Mouse (Mus musculus): ENCODE data around the gene Inhbe.

Gene Inhbe

DNA sequence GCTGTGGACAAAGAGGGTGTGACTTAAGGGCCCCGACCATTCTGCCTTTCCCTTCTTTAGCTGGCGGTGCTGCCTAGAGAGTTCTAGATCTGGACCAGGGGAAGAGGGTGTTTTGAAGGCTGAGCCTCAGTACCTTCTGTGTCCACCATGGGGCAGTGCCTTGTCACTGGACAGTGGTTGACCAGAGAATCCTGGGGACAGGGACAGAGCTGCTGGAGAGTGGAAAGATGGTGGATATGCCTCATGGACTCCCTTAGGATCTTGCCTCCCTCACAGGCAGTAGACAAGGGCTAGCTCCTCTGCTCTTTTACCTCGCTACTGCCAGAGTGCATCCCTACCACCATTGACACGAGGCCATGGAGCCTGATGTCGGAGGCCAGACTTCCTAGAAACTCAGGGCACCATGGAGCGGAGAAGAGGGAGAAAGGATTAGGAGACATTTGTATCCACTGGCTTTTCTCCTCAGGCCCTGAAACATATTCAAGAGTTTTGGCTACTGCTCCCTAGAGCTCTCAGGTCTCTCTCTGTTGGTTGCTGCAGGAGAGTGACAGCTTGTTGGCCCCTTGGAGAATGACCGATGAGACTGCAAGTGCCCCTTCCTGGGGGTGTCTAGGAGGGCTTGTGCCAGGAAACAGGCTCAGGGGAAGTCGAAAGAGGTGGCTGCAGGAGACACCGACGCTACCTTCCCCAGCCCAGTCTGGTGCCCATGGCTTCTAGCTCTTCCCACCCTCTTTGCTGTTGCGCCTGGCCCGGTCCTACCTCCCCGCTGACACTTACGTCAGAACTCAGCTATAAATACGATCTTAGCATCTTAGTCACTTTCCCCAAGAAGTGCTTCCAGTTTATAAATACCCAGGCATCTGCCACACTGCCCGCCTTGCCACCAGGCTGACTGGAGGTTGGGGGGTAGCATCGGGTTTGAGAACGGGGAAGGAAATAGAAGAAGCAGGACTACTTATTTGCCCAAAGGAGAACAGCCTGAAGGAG is at the start of gene Inhbe:
Inhbe (minus strand) TSS at position 503 of the 987 bp plus-strand sequence.
- DNase-seq (ENCODE audit: low spot score) = peak; percentile 77

DNA sequence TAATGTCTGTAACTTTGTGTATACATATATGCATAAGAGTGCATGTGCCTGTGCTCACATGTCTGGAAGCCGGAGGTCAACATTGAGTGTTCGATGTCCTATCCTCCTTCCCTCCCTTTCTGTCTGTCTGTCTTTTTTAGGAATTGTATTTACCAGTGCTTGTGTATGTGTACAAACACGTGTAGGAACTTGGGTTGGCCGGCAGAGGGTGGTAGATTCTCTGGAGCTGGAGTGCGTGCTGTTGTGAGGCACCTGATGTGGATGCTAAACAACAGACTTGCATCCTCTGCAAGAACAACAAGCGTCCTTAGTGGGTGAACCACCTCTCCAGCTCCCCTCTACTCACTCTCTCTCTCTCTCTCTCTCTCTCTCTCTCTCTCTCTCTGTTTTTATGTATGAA is 37.6 kb upstream of the Inhbe start:
- no peak for DNase-seq (ENCODE audit: low spot score)

DNA sequence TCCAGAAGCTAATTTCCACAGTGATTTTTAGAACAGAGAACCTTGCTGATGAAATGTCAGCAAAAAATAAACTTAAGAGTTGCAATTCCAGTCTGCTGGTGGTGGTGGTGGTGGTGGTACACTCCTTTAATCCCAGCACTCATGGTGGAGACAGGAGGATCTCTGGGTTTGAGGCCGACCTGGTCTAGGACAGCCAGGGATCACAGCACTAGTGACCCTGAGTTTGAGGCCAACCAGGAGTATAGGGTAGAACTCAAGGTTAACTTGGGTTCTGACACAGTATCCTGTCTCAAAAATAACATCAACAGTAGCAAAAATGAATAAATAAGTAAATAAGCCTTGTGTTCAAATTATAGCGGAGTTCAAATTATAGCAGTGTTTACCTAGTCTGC is 27.5 kb upstream of the Inhbe start:
- DNase-seq (ENCODE audit: low spot score) = no peak

DNA sequence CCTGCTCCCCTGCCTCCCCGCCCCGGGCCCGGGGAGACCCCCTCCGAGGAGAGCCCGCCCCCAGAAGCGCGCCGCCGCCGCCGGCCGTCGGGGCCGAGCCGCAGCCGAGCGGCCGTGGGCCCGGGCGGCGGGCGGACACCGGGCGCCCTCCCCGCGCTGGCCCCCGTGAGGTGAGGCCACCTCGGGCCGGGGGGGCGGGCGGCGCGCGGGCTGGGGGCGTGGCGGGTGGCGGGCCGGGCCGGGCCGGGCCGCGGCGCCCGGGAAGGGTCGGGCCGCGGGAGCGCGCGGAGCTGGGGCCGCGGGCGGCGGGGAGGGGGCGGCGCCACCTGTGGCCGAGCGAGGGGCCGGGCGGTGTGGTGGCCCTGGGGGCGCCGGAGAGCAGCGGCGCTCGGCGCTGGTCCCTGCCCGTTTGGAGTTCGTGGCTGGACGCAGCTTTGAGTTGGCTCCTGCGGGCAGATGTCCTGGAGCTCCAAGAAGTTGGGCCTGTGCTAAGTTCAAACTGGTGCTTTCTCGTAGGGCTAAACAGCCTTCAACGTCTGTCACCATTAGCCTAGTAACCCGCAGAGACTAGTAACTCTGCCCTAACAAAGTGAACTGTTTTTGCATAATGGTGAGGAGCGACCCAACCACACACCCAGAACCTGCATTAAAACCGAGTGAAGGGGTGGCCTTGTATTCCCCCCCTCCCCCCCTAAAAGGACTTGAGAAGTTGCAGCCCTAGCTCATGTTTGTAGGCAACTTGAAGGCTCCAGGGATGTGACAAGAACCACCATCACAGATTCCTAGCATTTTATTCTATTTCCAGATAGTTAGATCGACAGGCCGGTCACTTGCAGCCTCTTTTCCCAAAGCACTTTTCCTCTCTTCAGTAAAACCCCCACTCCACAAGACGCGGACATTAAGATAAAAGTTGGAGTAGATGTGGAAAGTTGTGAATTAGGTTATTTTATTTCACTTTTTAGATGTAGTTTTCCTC is 26.8 kb upstream of the Inhbe start:
- no peak for DNase-seq (ENCODE audit: low spot score)

DNA sequence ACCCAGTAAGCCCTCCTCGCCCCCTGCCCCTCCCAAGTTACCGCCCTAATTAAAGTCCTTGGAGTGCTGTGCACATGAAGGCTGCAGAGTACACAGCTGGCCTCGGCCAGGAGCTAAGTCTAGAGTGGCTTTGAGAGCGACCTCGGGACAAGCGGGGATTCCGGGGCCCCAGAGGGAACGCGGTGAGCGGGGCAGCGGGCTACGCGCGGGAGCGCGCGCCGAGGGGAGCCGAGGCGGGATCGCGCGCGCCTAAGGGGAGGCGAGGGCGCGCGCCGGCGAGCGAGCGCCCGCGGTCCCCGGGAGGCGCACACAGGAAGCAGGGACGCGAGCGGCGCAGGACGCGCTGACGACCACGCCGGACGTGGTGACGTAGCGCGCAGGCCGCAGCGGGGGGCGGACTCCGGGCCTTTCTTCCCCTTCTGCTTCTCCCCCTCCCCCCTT is 26.1 kb upstream of the Inhbe start, which contains the start of gene R3hdm2:
R3hdm2 (plus strand) TSS at position 77 of the 441 bp plus-strand sequence.
- DNase-seq (ENCODE audit: low spot score) = peak; percentile 80

DNA sequence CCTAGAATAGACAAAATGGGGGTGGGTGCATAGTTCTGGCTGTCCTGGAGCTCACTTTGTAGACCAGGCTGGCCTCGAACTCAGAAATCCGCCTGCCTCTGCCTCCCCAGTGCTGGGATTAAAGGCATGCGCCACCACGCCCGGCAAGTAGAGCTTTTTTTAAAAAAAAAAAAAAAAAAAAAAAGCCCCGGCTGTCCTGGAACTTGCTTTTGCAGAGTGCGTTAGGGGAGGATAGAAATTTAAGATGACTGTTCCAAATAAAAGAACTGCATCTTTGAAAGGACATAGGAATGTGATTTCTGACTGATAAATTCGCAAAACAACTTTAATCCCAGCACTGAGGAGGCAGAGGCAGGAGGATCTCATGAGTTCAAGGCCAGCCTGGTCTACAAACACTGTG is 25.4 kb upstream of the Inhbe start:
- no peak for DNase-seq (ENCODE audit: low spot score)

DNA sequence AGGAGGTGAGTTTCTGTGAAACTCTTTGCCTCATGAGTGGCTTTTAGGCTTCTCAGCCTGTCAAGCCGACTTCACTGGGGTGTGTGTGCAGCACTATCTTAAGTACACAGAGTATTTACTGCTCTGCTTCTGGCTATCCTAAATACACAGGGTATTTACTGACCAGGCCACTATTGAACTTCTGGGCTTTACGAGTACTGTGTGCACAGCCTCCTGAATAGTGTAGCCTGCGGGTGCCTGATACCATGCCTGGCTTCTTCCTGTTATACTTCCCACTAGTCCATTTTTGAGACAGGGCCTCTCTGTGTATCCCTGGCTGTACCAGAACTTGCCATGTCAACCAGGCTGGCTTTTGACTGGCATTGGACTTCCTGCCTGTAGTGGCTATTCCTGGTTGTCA is 23.5 kb upstream of the Inhbe start:
- no peak for DNase-seq (ENCODE audit: low spot score)

DNA sequence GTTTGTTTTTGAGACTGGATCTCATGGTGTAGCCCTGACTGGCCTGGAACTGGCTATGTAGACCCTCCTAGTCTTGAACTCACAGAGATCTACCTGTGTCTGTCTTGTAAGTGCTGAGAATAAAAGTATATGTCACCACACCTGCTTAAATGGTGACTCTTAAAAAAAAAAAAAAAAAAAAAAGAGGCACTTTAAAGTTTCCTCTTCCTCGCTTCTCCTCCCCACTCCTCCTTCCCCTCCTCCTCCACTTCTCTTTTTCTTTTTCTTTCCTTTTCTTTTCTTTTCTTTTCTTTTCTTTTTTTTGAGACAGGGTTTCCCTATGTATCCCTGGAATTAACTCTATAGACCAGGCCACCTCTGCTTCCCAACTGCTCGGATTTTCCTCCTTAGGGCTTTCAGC is 16.8 kb upstream of the Inhbe start:
- no peak for DNase-seq (ENCODE audit: low spot score)

DNA sequence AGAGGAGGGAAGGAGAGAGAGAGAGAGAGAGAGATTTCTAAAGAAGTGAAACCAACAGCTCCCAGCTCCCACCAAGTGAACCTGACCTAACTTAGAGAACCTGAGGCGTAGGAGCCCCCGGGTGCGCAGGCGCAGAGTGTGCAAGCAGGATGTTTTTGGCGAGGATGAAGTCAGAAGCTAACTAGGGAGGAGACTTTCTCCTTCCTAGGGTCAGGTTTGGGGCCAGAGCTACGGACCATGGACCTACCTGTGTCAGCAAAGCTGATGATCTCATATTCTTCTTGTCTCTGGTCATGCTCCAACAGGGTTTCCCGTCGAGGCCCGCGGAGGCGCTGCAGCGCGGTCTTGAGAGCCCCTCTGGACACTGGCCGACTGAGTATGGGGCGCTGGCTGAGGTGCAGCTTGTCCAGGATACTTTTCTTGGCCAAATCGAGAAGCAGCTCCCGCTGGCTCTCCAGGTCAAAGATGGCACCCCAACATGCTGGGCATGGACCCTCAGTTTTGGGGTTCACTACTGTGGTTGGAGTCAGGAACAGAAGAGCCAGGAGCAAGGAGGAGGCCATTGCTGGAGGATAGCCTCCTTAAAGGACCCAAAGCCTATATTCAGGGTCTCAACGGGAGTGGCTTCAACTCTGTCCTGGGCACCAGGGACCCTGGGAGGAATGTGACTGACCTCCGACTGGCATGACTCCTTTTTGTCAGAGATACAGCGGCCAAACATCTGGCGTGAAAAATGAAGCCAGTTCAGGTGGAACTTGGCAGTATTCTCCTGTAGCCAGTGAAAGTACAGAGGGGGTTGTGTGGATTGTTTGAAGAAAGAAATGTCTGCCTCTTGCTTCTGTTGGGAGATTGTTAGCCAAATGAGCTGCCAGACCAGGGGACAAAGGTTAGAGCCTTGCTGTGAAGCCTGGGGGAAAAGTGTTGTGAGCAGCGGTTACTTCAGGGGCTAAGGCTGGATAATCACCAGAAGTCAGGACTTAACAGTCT is 15.9 kb upstream of the Inhbe start, which contains the start of gene Inhbc:
Inhbc (minus strand) TSS at position 598 of the 987 bp plus-strand sequence.
- DNase-seq (ENCODE audit: low spot score) = no peak

DNA sequence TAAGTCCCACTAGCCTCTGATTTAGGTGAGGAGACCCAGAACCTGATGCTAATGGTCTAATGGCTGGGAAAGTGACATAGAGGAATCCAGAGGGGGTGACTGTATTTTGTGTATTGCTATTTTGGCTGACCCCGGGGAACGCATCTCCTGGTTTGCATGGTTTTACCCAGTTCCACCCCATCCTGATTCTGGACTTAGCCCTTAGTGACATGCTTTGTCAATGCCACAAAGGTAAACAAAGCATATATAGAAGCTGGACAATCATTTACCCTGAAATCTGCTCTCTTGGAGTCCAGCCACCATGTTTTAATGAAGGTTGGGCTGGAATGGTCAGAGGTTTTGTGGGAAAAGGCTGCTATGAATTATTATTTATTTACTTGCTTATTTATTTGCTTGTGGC is 14.1 kb upstream of the Inhbe start:
- no peak for DNase-seq (ENCODE audit: low spot score)

DNA sequence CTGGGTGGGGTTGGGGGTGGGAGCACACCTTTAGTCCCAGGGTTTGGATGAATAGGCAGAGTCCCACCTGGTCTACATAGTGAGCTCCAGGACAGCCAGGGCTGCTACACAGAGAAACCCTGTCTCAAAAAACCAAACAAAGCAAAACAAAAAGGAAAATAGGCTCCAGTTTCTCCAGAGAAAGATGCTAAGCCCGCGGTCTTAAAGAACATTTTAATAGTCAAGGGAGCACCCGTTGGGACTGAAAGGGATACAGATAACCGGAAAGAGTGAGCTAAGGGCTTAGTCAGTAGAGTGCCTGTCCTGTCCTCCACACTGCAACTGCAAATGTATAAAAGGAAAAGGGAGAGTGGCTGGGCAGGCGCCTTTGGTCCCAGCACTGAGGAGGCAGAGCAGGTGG is 12.9 kb upstream of the Inhbe start:
- no peak for DNase-seq (ENCODE audit: low spot score)

DNA sequence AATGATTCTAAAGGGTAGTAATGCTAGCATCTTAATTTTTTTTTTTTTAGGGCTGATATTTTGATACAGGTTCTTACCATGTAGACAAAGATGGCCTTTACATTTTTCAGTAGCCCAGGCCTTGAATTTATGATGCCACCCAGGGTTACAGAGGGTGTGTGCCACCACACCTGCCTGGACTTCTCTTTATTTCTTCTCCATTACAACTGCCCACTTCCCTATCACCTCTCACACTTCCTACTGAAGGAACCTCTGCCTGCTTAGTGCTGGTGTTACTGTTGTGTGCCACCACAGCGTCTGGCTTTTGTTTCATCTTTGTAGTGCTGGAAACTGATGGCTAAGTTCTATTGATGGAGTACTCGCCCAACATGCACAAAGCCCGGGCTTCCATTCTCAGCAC is 6.5 kb upstream of the Inhbe start:
- DNase-seq (ENCODE audit: low spot score) = no peak

DNA sequence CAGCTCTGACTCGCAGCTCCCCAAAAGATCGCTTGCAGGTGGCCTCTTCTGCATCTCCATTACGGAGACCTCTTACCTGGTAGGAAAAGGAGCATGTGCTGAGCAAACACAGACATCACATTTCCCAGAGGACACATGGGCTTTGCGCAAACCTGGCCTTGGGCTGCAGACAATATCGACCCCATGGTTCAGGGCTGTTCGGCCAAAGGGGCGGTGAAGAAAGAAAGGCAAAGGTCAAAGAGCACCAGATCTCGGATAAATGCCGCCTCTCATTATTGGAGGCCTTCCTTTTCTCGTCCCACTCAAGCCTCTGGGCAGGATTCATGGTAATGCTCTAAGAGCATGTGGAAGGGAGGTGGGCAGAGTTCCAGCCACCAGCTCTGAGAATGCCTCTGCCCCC is 1.1 kb upstream of the Inhbe start:
- DNase-seq (ENCODE audit: low spot score) = no peak

DNA sequence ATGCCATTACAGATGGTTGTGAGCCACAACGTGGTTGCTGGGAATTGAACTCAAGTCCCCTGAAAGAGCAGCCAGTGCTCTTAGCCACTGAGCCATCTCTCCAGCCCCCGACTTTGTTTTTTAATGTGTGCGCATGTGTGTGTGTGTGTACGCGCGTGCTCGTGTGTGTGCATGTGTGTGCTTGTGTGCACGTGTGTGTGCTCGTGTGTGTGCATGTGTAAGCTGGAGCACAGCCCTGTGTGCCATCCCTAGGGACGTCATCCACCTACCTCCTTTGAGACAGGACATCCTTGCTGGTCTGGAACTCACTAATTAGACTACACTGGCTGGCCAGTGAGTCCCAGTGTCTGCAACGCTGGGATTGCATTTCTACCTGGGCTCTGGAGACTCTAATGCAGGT is 1.4 kb downstream of the Inhbe start:
- DNase-seq (ENCODE audit: low spot score) = no peak

DNA sequence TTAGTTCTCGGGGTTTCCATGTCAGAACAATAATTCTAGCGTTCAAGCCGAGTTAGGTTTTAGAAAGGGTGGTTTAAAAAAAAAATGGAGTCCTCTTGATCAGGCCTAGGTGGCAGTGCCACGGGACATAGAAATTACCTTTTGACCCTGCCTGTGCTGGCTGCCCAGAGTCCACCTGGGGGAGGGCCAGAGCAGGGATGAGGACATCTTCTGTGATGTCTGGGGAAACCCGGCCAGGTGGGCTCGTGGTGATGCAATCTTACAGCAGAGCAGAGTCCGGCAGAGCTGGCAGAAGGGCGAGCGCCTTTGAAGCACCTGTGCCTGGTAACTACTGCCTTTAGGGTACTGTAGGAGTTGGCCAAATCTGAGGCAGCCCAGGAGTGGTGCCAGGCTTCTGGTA is 2.0 kb downstream of the Inhbe start:
- DNase-seq (ENCODE audit: low spot score) = no peak

DNA sequence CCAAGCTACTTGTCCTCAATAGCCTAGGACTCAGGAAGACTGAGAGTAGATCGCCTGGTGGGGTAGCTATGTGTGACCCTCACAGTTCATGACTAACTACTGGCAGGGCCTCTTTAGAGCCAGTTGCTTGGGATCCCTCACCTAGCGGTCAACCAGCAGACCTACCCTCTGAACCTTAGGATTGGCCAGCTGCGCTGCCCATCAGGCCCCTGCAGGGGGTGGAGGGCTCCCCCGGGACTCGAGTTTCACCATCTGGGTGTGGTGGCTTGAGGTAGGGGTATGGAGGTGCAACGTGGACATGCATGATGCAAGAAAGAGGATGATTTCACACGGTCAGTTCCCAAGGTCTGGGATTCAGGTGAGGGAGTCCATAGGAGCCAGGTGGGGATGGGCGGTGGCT is 2.5 kb downstream of the Inhbe start:
- no peak for DNase-seq (ENCODE audit: low spot score)

DNA sequence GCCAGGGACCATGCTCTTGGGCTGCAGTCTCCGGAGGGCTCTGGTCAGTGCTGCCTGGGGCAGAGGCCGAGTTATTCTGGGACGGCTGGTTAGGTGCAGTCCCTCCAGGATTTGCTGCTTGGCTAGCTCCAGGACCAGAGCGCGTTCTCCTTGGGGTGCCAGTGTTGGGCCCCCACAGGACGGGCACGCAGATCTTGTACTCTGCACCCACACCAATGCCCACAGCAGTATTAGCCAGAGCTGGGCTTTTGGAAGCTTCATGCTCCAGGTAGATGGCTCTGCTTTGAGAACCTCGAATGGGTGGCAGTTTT is 3.0 kb downstream of the Inhbe start:
- no peak for DNase-seq (ENCODE audit: low spot score)

DNA sequence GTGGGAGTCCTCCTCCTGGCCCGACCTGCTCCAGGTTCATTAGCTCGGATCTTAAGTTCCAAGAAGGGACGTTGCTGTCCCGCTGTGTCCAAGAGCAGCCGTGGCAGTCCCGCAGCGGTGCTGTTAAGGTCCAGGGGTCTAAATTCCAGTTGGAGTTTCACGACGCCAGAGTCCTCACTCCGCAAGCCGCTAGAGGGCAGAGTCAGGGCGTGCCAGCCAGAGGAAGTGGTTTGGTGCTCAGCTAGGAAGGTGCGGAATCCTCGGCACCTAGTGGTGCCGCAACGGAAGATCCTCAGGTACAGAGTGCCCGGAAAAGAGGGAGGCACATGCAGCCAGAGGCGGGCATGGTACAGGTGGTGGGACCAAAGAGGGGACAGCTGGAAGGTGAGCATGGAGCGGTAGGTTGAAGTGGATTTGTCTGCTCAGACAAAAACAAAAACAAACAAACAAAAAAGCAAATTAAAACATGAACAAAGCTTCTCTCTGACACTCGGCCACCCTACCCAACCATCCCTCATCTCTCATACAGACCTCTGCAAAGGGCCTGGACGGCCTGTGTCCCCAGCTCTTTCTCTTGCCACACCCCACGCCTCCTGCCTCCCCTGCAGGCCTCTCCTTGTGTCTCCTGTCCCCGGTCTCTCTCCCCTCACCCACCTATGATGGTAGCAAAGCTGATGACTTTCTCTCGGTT is 3.5 kb downstream of the Inhbe start:
- DNase-seq (ENCODE audit: low spot score) = peak; percentile 41

DNA sequence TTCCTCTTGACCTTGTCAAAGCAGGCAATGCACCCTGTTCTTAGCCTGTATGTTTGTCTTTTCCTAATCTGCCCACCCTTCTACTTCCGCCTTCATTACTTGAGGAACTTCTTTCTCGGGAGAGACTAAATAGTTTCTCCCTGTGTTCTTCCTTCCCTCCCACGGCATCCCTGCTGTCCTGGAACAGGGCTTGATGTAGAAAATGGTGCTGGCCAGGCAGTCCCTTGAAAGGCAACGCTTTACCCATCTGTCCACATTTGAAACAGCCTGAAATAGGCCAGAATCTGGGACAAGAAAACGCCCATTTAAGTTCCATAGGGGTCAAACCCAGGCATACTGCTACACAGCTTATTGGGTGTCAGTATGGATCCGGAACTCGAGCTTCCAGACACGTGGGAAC is 4.4 kb downstream of the Inhbe start:
- DNase-seq (ENCODE audit: low spot score) = no peak

DNA sequence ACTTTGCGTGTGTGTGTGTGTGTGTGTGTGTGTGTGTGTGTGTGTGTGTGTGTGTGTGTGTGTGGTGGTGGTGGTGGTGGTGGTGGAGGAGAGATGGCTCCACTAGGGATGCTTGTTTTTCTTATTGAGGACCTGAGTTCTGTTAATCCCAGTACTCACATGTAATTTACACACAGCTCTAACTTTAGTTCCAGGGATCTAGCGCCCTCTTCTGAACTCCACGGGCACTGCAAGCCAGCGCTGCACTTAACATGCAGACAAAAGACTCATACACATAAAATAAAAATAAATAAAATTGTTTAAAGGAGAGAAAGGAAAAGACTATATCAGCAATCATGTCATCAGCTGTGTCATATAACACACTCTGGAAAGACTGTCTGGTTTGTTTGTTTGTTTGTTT is 5.3 kb downstream of the Inhbe start:
- no peak for DNase-seq (ENCODE audit: low spot score)

DNA sequence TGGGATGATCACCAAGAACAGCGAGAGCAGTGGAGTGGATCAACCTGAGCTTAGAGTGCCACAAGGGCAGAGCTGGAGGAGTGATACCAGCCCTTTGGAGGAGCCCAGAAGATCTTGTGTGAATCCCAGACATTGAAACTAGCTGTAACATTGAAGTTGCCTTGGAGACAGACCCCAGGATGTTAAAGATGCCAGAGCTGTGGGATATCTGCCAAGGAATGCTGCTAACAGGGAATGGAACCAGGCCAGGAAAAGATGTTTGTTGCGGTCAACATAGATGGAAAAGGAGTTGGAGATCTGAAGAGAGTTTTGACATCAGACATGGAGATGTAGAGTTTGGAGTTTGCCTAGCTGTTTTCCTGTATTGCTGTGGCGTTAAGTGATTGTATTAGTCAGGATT is 8.0 kb downstream of the Inhbe start:
- no peak for DNase-seq (ENCODE audit: low spot score)
